Mouse (Mus musculus) spleen, adult 2 months (tissue): Measurements from ENCODE around the gene Prss53.

Experiments
- CTCF ChIP-seq: fragments of 200-500 bp; IDR thresholded peaks from 2 replicates; pipeline ENCODE4 v1.5.1; 2011; ENCODE audit warnings: mild to moderate bottlenecking, inconsistent platforms; ENCODE audit not compliant: insufficient read depth, insufficient read length, insufficient replicate concordance; ENCODE audit errors: extremely low read depth
- POLR2A ChIP-seq: fragments of 200-500 bp; IDR thresholded peaks from 2 replicates; pipeline ENCODE4 v1.6.1; 2011; ENCODE audit warnings: low read depth, low read length, inconsistent platforms

DNA sequence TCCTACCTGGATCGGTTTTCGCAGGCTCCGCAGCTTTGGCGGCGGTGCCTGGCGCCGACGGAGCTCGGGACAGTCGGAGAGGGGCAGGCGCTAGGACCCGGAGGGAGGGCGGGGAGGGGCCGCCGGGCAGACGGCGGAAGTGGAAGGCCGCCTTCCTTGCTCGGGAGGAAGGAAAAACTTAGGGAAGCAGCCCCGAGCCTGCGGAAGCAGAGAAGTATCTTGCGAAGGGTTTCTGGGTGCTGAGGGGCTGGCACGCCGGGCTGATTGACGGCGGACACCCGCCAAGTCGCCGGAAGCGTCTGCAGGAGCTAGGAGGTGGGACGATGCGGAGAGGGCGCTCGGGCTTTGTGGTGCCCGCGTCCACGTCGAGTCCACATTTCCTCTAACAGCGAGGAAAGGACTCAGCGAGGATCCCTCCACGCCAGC, 14.7 kb downstream of the Prss53 start, which contains the start of gene Zfp646:
- TF ChIP-seq CTCF = no peak
- peak; percentile 58 for TF ChIP-seq POLR2A
